Mouse (Mus musculus) E14TG2a.4 (cell line): ENCODE measurements around the gene Clta.

Source experiments
- H3K27me3 ChIP-seq: 2 replicates; pipeline ENCODE4 v1.6.1; 2014; ENCODE audit warnings: low read length, control low read depth; ENCODE audit not compliant: insufficient read depth
- H3K36me3 ChIP-seq: 2 replicates; pipeline ENCODE4 v1.6.1; 2014; ENCODE audit warnings: low read length, control low read depth; ENCODE audit not compliant: insufficient read depth
- H3K4me1 ChIP-seq: replicated peaks from 2 replicates; pipeline ENCODE4 v1.6.1; 2014; ENCODE audit warnings: low read depth, low read length, control low read depth
- H3K4me3 ChIP-seq: replicated peaks from 2 replicates; pipeline ENCODE4 v1.5.1; 2014; ENCODE audit warnings: mild to moderate bottlenecking, low read length
- H3K9me3 ChIP-seq: 2 replicates; pipeline ENCODE4 v1.6.1; 2014; ENCODE audit warnings: low read length, control low read depth
- CTCF ChIP-seq: conservative IDR thresholded peaks from 2 replicates; pipeline ENCODE4 v1.5.1; 2014; ENCODE audit warnings: low read length
- NANOG ChIP-seq: IDR thresholded peaks from 2 replicates; pipeline ENCODE4 v1.6.1; 2014; ENCODE audit warnings: borderline replicate concordance, low read length, mixed read lengths
- POU5F1 ChIP-seq: IDR thresholded peaks from 2 replicates; pipeline ENCODE4 v1.6.1; 2014; ENCODE audit warnings: low read length, borderline replicate concordance

The Clta gene

DNA sequence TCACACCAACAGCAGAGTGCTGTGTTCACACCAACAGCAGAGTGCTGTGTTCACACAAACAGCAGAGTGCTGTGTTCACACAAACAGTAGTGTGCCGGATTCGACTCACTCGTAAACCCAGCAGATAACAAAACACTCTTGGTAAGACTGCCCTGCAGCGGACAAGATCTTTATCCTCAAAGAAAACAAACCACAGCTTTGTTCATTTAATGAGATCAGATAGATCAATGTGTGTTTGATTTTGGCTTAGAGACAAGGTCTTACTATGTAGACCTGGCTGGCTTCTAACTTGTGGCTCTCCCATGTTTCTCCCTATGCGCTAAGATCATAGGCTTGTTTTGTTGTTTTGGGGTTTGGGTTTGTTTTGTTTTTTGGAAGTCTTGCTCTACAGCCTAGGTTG lies 41.8 kb downstream of the Clta start:
- Histone ChIP-seq H3K4me1 (peaks cover 50% of the 10 kb centered on the region), H3K36me3 (peaks cover 37% of the 10 kb centered on the region), H3K27me3 (0 out of 2 replicates have a peak, but pooled peaks cover 10% of the 10 kb centered on the region), H3K9me3 (no peaks in the 10 kb centered on the region), H3K4me3 (no peak overlapping the region)
- TF ChIP-seq POU5F1, result no peak
- no peak for TF ChIP-seq NANOG
- no peak for TF ChIP-seq CTCF

DNA sequence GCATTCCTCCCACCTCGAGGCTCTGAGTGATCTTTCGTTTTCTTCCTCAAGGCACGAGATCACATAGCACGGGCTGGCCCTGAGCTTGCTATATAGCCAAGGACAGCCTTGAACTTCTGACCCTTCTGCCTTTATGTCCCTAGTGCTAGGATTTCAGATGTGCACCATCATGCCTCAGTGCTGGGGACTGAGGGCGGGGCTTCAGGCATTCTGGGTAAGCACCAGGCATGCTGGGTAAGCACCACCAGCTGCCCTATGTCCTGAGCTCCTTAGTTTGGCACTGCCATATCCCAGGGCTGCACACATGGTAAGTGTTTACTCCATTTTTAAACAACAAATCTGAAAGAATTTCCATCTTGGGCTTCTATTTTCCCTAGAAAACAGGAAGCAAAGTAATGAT lies 45.6 kb downstream of the Clta start:
- Histone ChIP-seq H3K27me3 (no peaks in the 10 kb centered on the region), H3K36me3 (peaks cover 42% of the 10 kb centered on the region), H3K4me1 (peaks cover 19% of the 10 kb centered on the region), H3K4me3 (peak overlapping the region; percentile 76), H3K9me3 (no peaks in the 10 kb centered on the region)
- no peak for TF ChIP-seq NANOG
- TF ChIP-seq CTCF, result no peak
- no peak for TF ChIP-seq POU5F1

DNA sequence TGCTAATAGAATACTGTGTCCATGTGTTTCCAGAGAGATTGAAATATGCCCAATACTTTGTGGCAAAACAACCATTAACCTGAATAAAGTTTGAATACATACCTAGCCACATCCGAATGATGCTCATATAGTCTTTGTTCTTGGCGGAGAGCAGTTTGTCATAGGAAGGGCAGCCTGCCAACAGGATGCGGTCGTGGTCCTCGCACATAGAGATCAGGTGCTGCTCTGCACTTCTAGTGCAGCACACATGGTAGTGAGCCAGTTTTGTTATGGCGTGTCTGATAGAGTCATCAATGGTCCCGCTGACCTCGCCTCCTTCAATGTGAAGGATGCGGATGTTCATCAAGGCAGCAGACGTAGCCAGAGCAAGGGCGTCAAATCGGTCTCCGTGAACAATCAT lies 55.4 kb downstream of the Clta start:
- H3K9me3 ChIP-seq, result no peaks in the 10 kb centered on the region
- peak overlapping the region; percentile 35; the same call in 1 of the 2 replicates for H3K4me3 ChIP-seq
- H3K36me3 ChIP-seq, result peaks cover 32% of the 10 kb centered on the region
- peaks cover 35% of the 10 kb centered on the region for H3K4me1 ChIP-seq
- no peaks in the 10 kb centered on the region for H3K27me3 ChIP-seq
- no peak for TF ChIP-seq POU5F1
- no peak for TF ChIP-seq NANOG
- no peak for TF ChIP-seq CTCF

DNA sequence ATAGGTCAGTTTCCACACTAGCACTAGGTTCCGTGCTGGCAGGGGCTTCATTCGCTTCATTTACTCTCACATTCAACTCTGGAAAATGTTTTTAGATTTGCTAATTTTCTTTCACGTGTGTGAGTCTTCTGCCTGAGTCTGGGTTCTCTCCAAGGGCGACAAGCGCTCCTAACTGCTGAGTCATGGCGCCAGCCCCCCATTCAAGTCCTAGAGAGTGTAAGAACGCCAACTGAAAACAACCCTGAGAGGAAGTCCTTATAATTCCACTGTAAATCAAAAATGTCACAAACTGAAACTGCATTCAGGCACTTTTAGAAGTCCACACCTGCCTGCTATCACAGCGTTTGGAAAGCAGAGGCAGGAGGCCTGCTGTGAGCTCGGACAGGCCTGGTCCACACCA lies 57.8 kb downstream of the Clta start:
- Histone ChIP-seq H3K36me3 (peaks cover 21% of the 10 kb centered on the region), H3K4me1 (peaks cover 51% of the 10 kb centered on the region), H3K27me3 (no peaks in the 10 kb centered on the region), H3K9me3 (no peaks in the 10 kb centered on the region), H3K4me3 (peak overlapping the region; percentile 53)
- TF ChIP-seq CTCF (no peak), NANOG (no peak), POU5F1 (no peak)

DNA sequence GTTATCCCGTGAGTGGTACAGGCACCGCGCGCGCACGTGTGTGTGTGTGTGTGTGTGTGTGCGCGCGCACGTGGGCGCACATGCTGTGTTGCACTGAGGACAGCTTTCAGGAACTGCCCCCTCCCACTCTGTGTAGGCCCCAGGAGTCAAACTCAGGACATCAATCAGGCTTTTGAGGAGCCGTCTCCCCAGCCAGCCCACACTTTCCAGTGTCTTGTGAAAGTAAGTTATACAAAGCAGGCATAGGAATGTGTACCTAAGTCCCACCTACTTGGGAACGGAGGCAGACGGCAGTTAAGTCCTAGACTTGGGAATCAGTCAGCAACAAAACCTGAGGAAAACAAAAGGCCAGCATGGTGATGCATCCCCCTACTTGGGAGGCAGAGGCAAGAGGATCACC lies 58.6 kb downstream of the Clta start:
- peak overlapping the region; percentile 53; the same call in 1 of the 2 replicates for H3K4me3 ChIP-seq
- 0 out of 2 replicates have a peak, but pooled peaks cover 4% of the 10 kb centered on the region for H3K27me3 ChIP-seq
- H3K9me3 ChIP-seq, result no peaks in the 10 kb centered on the region
- TF ChIP-seq CTCF (no peak), POU5F1 (no peak), NANOG (no peak)
- peaks cover 59% of the 10 kb centered on the region for H3K4me1 ChIP-seq
- H3K36me3 ChIP-seq, result peaks cover 17% of the 10 kb centered on the region

DNA sequence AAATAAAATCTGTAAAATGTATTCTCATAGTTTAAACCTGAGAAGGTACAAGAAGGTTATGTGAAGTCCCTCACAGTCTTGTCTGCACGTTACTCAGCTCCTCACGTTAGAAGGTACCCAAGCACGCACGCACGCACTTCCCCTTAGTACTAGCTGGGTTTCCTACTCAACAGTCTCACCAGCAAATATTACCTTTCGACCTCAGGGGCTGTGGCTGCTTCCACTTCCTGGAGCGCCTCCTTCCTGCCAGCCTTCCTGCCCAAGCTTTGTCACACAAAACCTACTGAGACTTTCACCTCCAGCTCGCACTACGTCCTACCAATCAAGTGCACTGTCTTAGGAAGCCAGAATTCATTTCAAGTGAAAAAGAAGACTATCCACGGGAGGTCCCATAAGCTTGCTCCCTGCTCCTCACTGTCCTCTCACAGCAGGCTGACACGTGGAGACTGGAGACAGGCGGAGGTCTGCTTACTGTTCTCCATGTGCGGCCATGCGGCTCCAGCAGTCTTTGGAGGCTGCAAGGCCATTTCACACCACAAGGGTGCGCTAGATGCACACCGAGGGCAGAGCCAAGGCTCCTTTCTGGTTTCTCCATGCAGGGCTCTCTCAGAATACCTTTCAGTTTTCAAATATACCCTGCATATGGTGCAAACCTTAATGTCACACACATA lies 61.2 kb downstream of the Clta start:
- peak overlapping the region; percentile 69 for H3K4me3 ChIP-seq

DNA sequence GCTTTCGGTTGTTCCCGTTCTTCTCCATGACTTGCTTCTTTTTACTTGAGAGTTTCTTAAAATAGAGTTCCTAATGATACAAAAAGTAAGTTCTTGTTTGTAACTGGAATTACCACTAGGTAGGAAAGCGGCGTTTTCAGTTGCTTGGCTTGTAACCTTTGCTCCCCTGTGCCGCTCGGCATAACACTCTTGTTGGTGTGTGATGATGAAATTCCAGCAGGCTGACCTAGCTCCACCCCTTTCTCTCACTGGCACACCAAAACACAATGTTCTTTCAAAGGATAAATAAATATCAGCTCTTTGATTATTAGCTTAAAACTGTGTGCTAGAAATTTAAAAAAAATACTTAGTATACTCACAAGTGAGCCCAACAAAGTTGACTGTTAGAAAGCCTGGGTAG lies 62.6 kb downstream of the Clta start:
- H3K27me3 ChIP-seq, result 0 out of 2 replicates have a peak, but pooled peaks cover 8% of the 10 kb centered on the region
- H3K4me3 ChIP-seq, result peak overlapping the region; percentile 20; the same call in 1 of the 2 replicates
- no peaks in the 10 kb centered on the region for H3K36me3 ChIP-seq
- no peak for TF ChIP-seq CTCF
- no peak for TF ChIP-seq POU5F1
- TF ChIP-seq NANOG, result no peak
- H3K9me3 ChIP-seq, result no peaks in the 10 kb centered on the region
- peaks cover 79% of the 10 kb centered on the region for H3K4me1 ChIP-seq

More for the DNA sequence above, 61.2 kb downstream of the Clta start:
- TF ChIP-seq CTCF, result peak; percentile 98
- no peak for TF ChIP-seq POU5F1
- Histone ChIP-seq H3K27me3 (0 out of 2 replicates have a peak, but pooled peaks cover 8% of the 10 kb centered on the region), H3K36me3 (no peaks in the 10 kb centered on the region), H3K9me3 (no peaks in the 10 kb centered on the region), H3K4me1 (peaks cover 73% of the 10 kb centered on the region)

DNA sequence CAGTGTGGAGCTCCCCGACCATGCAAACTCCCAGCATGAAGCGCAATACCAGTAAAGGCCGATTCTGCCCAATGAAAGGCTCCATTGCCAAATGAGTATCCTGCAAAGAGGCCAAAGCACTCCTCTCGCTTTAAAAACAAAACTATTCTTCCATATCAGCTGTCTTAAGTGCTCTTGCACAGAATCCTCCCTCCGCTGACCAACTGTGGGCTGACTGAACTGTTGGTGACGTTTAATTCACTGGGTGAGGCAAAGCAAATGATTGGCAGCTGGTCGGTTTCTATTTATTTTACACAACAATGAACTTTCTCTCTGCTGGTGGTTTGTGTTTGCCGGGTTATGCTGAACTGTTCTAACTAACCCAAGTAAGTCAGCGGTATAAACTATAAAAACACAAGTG lies 64.5 kb downstream of the Clta start:
- H3K4me3 ChIP-seq, result peak overlapping the region; percentile 27; the same call in 1 of the 2 replicates
- no peaks in the 10 kb centered on the region for H3K36me3 ChIP-seq
- TF ChIP-seq POU5F1 (no peak), NANOG (no peak), CTCF (no peak)
- 0 out of 2 replicates have a peak, but pooled peaks cover 14% of the 10 kb centered on the region for H3K27me3 ChIP-seq
- no peaks in the 10 kb centered on the region for H3K9me3 ChIP-seq
- peaks cover 76% of the 10 kb centered on the region for H3K4me1 ChIP-seq

DNA sequence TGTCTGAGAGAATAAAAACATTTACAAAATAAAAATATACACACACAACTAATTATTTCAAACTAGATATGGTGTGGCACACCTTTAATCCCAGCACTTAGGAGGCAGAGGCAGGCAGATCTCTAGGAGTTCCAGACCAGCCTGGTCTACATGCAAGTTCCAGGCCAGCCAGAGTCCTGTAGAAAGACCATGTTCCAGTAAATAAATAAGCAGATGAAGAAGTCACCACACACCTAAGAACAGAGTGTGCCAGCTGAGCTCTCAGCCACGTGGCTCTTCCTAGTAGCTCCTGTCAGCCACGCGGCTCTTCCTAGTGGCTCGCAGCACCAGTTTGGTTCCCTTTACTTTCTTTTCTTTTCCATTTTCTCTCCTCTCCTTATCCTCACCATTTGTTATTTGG lies 65.2 kb downstream of the Clta start:
- TF ChIP-seq CTCF, result no peak
- TF ChIP-seq NANOG, result no peak
- no peak for TF ChIP-seq POU5F1
- peaks cover 17% of the 10 kb centered on the region; the same call in 1 of the 2 replicates for H3K27me3 ChIP-seq
- no peak overlapping the region for H3K4me3 ChIP-seq
- H3K4me1 ChIP-seq, result peaks cover 76% of the 10 kb centered on the region
- no peaks in the 10 kb centered on the region for H3K36me3 ChIP-seq
- no peaks in the 10 kb centered on the region for H3K9me3 ChIP-seq
